Mouse (Mus musculus): ENCODE measurements at regions not wholly inside any gene's neighbourhood (a gene's known extent, or its start where the extent isn't known, plus 50 kb on each side); places are given as distances from the start of the nearest gene placed in this dataset.
A peak's percentile ranks its signal among the peaks of the same experiment; 100 is the strongest.

GRCm38 (mm10) chr8:87049196-87049595 is 164.1 kb upstream of the N4bp1 start:
- DNase-seq, result no peak
- H3K27ac ChIP-seq, result no peak overlapping the region
- H3K9me3 ChIP-seq (replicated peaks), result no peaks in the 10 kb centered on the region; the same call in 1 of the 2 replicates
- WGBS (ENCODE audit: insufficient replicate concordance), result 59% methylated on average over 4 of the region's 4 CpGs
- H3K4me1 ChIP-seq (replicated peaks), result no peaks in the 10 kb centered on the region
- ATAC-seq (ENCODE audit: low read depth), result no peak
- H3K36me3 ChIP-seq, result no peaks in the 10 kb centered on the region
- H3K4me3 ChIP-seq (replicated peaks), result no peak overlapping the region
- no peak overlapping the region for H3K4me2 ChIP-seq
- no peak overlapping the region for H3K9ac ChIP-seq
- H3K27me3 ChIP-seq, result no peaks in the 10 kb centered on the region

GRCm38 (mm10) chr8:87046590-87046989 is 161.5 kb upstream of the N4bp1 start:
- Histone ChIP-seq H3K9me3 (replicated peaks) (no peaks in the 10 kb centered on the region; the same call in 1 of the 2 replicates), H3K27me3 (no peaks in the 10 kb centered on the region), H3K4me3 (replicated peaks) (no peak overlapping the region), H3K36me3 (no peaks in the 10 kb centered on the region), H3K9ac (no peak overlapping the region), H3K4me2 (no peak overlapping the region), H3K4me1 (replicated peaks) (no peaks in the 10 kb centered on the region), H3K27ac (no peak overlapping the region)
- DNase-seq (no peak), ATAC-seq (ENCODE audit: low read depth) (no peak)
- 48% methylated on average over 4 of the region's 4 CpGs for WGBS (ENCODE audit: insufficient replicate concordance)

- Histone ChIP-seq H3K4me1 (replicated peaks) (peaks cover 3% of the 10 kb centered on the region; the same call in 1 of the 2 replicates), H3K4me3 (replicated peaks) (no peak overlapping the region), H3K27me3 (peaks cover 15% of the 10 kb centered on the region), H3K4me2 (no peak overlapping the region), H3K9me3 (replicated peaks) (no peaks in the 10 kb centered on the region), H3K36me3 (no peaks in the 10 kb centered on the region), H3K27ac (no peak overlapping the region), H3K9ac (no peak overlapping the region)
- ATAC-seq (ENCODE audit: low read depth), result no peak
- WGBS (ENCODE audit: insufficient replicate concordance), result 58% methylated on average over 5 of the region's 5 CpGs
- no peak for DNase-seq
Observed at GRCm38 (mm10) chr8:87043016-87043415, 158.0 kb upstream of the N4bp1 start.

- 7% methylated on average over 48 of the region's 48 CpGs for WGBS (ENCODE audit: insufficient replicate concordance)
- Histone ChIP-seq H3K27me3 (peaks cover 26% of the 10 kb centered on the region), H3K36me3 (no peaks in the 10 kb centered on the region), H3K4me1 (replicated peaks) (peaks cover 6% of the 10 kb centered on the region; the same call in 1 of the 2 replicates), H3K9me3 (replicated peaks) (no peaks in the 10 kb centered on the region), H3K4me3 (replicated peaks) (no peak overlapping the region), H3K27ac (no peak overlapping the region), H3K9ac (no peak overlapping the region), H3K4me2 (peak overlapping the region; percentile 43)
- ATAC-seq (ENCODE audit: low read depth) (no peak), DNase-seq (no peak)
Observed at GRCm38 (mm10) chr8:87037620-87038380, 152.7 kb upstream of the N4bp1 start.

GRCm38 (mm10) chr8:87035996-87036395 is 150.9 kb upstream of the N4bp1 start:
- 84% methylated on average over 10 of the region's 10 CpGs for WGBS (ENCODE audit: insufficient replicate concordance)

GRCm38 (mm10) chr8:87028171-87028570 is 143.1 kb upstream of the N4bp1 start:
- H3K27ac ChIP-seq, result no peak overlapping the region
- no peaks in the 10 kb centered on the region for H3K36me3 ChIP-seq
- no peaks in the 10 kb centered on the region for H3K27me3 ChIP-seq
- H3K4me2 ChIP-seq, result no peak overlapping the region
- H3K4me3 ChIP-seq (replicated peaks), result no peak overlapping the region
- no peak overlapping the region for H3K9ac ChIP-seq
- H3K9me3 ChIP-seq (replicated peaks), result no peaks in the 10 kb centered on the region
- no peaks in the 10 kb centered on the region for H3K4me1 ChIP-seq (replicated peaks)
- DNase-seq, result no peak
- 35% methylated on average over 1 of the region's 1 CpGs for WGBS (ENCODE audit: insufficient replicate concordance)
- ATAC-seq (ENCODE audit: low read depth), result no peak

More at GRCm38 (mm10) chr8:87035996-87036395, 150.9 kb upstream of the N4bp1 start:
- Histone ChIP-seq H3K9ac (no peak overlapping the region), H3K27me3 (peaks cover 26% of the 10 kb centered on the region), H3K27ac (no peak overlapping the region), H3K4me3 (replicated peaks) (no peak overlapping the region), H3K9me3 (replicated peaks) (no peaks in the 10 kb centered on the region), H3K4me1 (replicated peaks) (peaks cover 6% of the 10 kb centered on the region; the same call in 1 of the 2 replicates), H3K4me2 (no peak overlapping the region), H3K36me3 (no peaks in the 10 kb centered on the region)
- ATAC-seq (ENCODE audit: low read depth) (no peak), DNase-seq (no peak)

- Histone ChIP-seq H3K36me3 (no peaks in the 10 kb centered on the region), H3K4me1 (replicated peaks) (no peaks in the 10 kb centered on the region), H3K27me3 (no peaks in the 10 kb centered on the region), H3K27ac (no peak overlapping the region), H3K9me3 (replicated peaks) (no peaks in the 10 kb centered on the region), H3K4me2 (no peak overlapping the region), H3K9ac (no peak overlapping the region), H3K4me3 (replicated peaks) (no peak overlapping the region)
- whole genome bisulfite sequencing (ENCODE audit: insufficient replicate concordance), result 28% methylated on average over 1 of the region's 1 CpGs
- DNase-seq (no peak), ATAC-seq (ENCODE audit: low read depth) (no peak)
Observed at GRCm38 (mm10) chr8:87025946-87026345, 140.9 kb upstream of the N4bp1 start.

- no peak overlapping the region for H3K9ac ChIP-seq
- WGBS (ENCODE audit: insufficient replicate concordance), result 80% methylated on average over 3 of the region's 3 CpGs
- H3K36me3 ChIP-seq, result no peaks in the 10 kb centered on the region
- H3K27ac ChIP-seq, result no peak overlapping the region
- ATAC-seq (ENCODE audit: low read depth), result no peak
- no peaks in the 10 kb centered on the region for H3K9me3 ChIP-seq (replicated peaks)
- no peak overlapping the region for H3K4me2 ChIP-seq
- H3K4me1 ChIP-seq (replicated peaks), result no peaks in the 10 kb centered on the region
- H3K4me3 ChIP-seq (replicated peaks), result no peak overlapping the region
- no peaks in the 10 kb centered on the region for H3K27me3 ChIP-seq
- no peak for DNase-seq
Observed at GRCm38 (mm10) chr8:87019795-87020194, 134.7 kb upstream of the N4bp1 start.

- Histone ChIP-seq H3K27me3 (no peaks in the 10 kb centered on the region), H3K4me3 (replicated peaks) (no peak overlapping the region), H3K36me3 (no peaks in the 10 kb centered on the region), H3K4me1 (replicated peaks) (no peaks in the 10 kb centered on the region), H3K4me2 (no peak overlapping the region), H3K9ac (no peak overlapping the region), H3K9me3 (replicated peaks) (no peaks in the 10 kb centered on the region), H3K27ac (no peak overlapping the region)
- DNase-seq (no peak), ATAC-seq (ENCODE audit: low read depth) (no peak)
- 50% methylated on average over 1 of the region's 1 CpGs for WGBS (ENCODE audit: insufficient replicate concordance)
Observed at GRCm38 (mm10) chr8:86975546-86975945, 90.5 kb upstream of the N4bp1 start.

- ATAC-seq (ENCODE audit: low read depth) (no peak), DNase-seq (no peak)
- Histone ChIP-seq H3K9ac (no peak overlapping the region), H3K27ac (no peak overlapping the region), H3K4me2 (no peak overlapping the region), H3K9me3 (replicated peaks) (no peaks in the 10 kb centered on the region), H3K36me3 (no peaks in the 10 kb centered on the region), H3K4me3 (replicated peaks) (no peak overlapping the region), H3K4me1 (replicated peaks) (no peaks in the 10 kb centered on the region), H3K27me3 (no peaks in the 10 kb centered on the region)
- WGBS (ENCODE audit: insufficient replicate concordance), result 75% methylated on average over 3 of the region's 3 CpGs
Observed at GRCm38 (mm10) chr8:86971736-86972135, 86.7 kb upstream of the N4bp1 start.

GRCm38 (mm10) chr8:86969051-86969450 is 84.0 kb upstream of the N4bp1 start:
- ATAC-seq (ENCODE audit: low read depth), result no peak
- 55% methylated on average over 2 of the region's 2 CpGs for whole genome bisulfite sequencing (ENCODE audit: insufficient replicate concordance)

GRCm38 (mm10) chr8:86967891-86968311 is 82.8 kb upstream of the N4bp1 start:
- H3K4me3 ChIP-seq (replicated peaks), result no peak overlapping the region
- ATAC-seq (ENCODE audit: low read depth) (no peak), DNase-seq (no peak)
- no peaks in the 10 kb centered on the region for H3K4me1 ChIP-seq (replicated peaks)
- H3K27ac ChIP-seq, result no peak overlapping the region
- H3K4me2 ChIP-seq, result no peak overlapping the region
- H3K27me3 ChIP-seq, result no peaks in the 10 kb centered on the region
- H3K36me3 ChIP-seq, result no peaks in the 10 kb centered on the region
- no peaks in the 10 kb centered on the region for H3K9me3 ChIP-seq (replicated peaks)
- no peak overlapping the region for H3K9ac ChIP-seq
- WGBS (ENCODE audit: insufficient replicate concordance), result 33% methylated on average over 3 of the region's 3 CpGs

More at GRCm38 (mm10) chr8:86969051-86969450, 84.0 kb upstream of the N4bp1 start:
- Histone ChIP-seq H3K27ac (no peak overlapping the region), H3K4me2 (no peak overlapping the region), H3K36me3 (no peaks in the 10 kb centered on the region), H3K4me3 (replicated peaks) (no peak overlapping the region), H3K4me1 (replicated peaks) (no peaks in the 10 kb centered on the region), H3K9ac (no peak overlapping the region), H3K27me3 (no peaks in the 10 kb centered on the region), H3K9me3 (replicated peaks) (no peaks in the 10 kb centered on the region)
- no peak for DNase-seq

Data from liver, embryonic 13.5 days (tissue).